Mouse (Mus musculus): ENCODE data around the gene Cort. TPM values are rescaled to one million over a fixed set of nuclear protein-coding genes. Genes with fewer than 3 reads are reported as not detected.
"Not testable (repeated sequence)": the region's sequence is repeated elsewhere in the genome, so short reads cannot be mapped to it uniquely, and the experiment has no call there.

Cort gene
- polyA plus RNA-seq (2016; fragmentation: Nextera tagmentation; extraction: Ambion mirVana) = 0.23 and 0.24 TPM in 2 replicates

DNA sequence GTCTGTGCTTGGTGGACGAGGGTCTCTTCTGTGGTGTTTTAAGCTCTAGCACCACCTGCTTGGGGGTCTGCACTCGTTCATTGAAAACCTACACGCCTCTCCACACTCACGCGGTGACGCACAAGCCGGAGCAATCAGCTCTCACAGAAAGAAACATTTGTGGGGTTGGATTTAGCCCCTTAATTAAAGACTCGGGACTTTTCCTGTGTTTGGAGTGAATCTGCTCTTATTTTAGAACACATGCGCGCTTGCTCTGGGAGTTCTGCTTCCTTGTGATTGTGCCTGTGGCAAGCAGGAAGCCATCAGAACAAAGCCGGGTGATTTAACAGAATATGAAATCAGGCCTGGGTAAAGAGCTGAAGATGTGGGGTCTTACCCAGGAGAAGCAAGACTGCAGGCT, at the start of gene Cort:
TSS of gene Cort (minus strand) at position 101 of the 400 bp plus-strand sequence.
- H3K27ac ChIP-seq = no peak within 1 kb of the TSS
- 89% methylated on average over 11 of the region's 11 CpGs for WGBS

DNA sequence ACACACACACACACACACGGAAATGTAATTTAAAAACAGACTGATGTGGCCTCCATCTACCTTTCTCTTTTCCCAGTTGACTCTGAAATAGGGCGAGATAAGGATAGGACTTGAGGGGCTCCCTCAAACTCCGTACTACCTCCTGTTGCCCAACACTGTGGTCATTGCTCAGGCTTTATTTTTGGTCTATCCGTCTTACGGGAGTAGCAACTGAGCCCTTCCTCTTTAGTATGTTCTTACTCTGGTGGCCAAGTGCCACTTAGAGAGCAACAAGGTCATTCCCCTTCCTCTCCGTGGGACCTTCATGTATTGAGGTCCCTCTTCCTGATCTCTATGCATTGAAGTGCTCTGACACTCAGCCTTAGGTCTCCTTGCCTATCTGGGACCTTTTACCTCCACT, 47.1 kb upstream of the Cort start:
- Histone ChIP-seq H3K4me1 (peaks cover 7% of the 10 kb centered on the region; the same call in 1 of the 2 replicates), H3K9me3 (replicated peaks) (no peaks in the 10 kb centered on the region), H3K27me3 (ENCODE audit: low read depth, poor library complexity, severe bottlenecking) (no peaks in the 10 kb centered on the region), H3K4me3 (no peak overlapping the region), H3K36me3 (0 out of 2 replicates have a peak, but pooled peaks cover under 1% of the 10 kb centered on the region), H3K27ac (no peak overlapping the region)
- 92% methylated on average over 6 of the region's 6 CpGs for WGBS
- DNase-seq (ENCODE audit: low spot score) = no peak

More for the DNA sequence above, at the start of gene Cort:
- H3K27me3 ChIP-seq (ENCODE audit: low read depth, poor library complexity, severe bottlenecking) = no peaks in the 10 kb centered on the region
- H3K36me3 ChIP-seq = peaks cover 62% of the 10 kb centered on the region
- no peak for DNase-seq (ENCODE audit: low spot score)
- no peaks in the 10 kb centered on the region for H3K4me1 ChIP-seq
- H3K4me3 ChIP-seq = no peak within 1 kb of the TSS
- H3K9me3 ChIP-seq (replicated peaks) = no peaks in the 10 kb centered on the region

DNA sequence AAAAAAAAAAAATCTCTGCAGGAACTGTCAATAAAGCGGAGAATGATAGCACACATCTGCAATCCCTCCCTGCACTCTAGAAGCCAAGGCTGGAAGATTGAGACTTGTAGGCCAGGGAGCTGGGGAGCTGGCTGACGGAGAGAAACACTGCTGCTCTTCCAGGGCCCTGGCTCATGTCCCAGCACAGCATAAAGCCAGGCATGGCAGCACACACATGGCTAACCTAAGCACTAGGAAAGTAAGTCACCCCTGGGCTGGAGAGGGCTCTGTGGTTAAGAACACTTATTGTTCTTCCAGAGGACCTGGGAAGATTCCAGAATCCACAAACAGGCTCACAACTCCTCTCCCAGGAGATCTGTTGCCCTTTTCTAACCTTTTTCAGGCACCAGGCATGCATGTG, 46.1 kb upstream of the Cort start:
- H3K9me3 ChIP-seq (replicated peaks) = no peaks in the 10 kb centered on the region
- 91% methylated on average over 2 of the region's 2 CpGs for WGBS
- H3K36me3 ChIP-seq = no peaks in the 10 kb centered on the region
- H3K4me1 ChIP-seq = peaks cover 5% of the 10 kb centered on the region; the same call in 1 of the 2 replicates
- no peak for DNase-seq (ENCODE audit: low spot score)
- H3K27ac ChIP-seq = 0 out of 2 replicates have a peak overlapping the region, but pooled peaks have one; percentile 46
- no peak overlapping the region for H3K4me3 ChIP-seq
- no peaks in the 10 kb centered on the region for H3K27me3 ChIP-seq (ENCODE audit: low read depth, poor library complexity, severe bottlenecking)

DNA sequence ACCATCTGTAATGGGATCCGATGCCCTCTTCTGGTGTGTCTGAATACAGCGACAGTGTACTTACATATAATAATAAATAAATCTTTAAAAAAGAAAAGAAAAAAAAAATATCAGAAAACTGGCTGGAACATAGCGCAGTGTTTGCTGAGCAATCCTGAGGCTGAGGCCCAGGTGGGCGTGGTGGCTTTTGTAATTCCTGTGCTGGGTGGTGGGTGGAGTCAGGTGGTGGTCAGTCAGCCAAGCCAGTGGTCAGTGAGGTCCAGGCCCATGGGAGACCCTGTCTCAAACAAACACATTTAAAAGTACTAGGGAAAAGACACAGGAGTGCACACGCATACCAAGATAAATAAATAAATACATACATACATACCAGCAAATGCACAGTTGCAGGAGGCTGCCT, 45.5 kb upstream of the Cort start:
- no peak for DNase-seq (ENCODE audit: low spot score)
- Histone ChIP-seq H3K9me3 (replicated peaks) (no peaks in the 10 kb centered on the region), H3K4me1 (peaks cover 8% of the 10 kb centered on the region; the same call in 1 of the 2 replicates), H3K27ac (no peak overlapping the region), H3K36me3 (no peaks in the 10 kb centered on the region), H3K4me3 (no peak overlapping the region), H3K27me3 (ENCODE audit: low read depth, poor library complexity, severe bottlenecking) (no peaks in the 10 kb centered on the region)
- 95% methylated on average over 5 of the region's 5 CpGs for WGBS

DNA sequence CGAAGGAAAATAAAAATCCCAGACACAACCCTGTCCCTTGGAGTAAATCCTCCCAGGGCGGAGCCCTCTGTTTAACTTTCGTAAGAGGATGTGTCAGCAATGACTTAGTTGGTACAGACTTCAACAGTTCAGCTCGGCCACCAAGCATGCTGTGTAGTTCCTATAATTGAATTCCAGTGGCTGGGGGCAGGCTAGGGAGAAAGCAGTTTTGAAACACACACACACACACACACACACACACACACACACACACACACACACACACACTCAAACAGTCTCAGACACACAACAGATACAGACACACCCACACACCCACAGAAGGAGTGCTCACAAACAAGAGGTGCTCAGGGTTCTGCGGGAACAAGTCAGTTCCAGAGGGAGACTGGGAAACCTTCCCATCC, 45.0 kb upstream of the Cort start:
- H3K27ac ChIP-seq = no peak overlapping the region
- H3K36me3 ChIP-seq = no peaks in the 10 kb centered on the region
- H3K4me1 ChIP-seq = peaks cover 12% of the 10 kb centered on the region; the same call in 1 of the 2 replicates
- H3K4me3 ChIP-seq = no peak overlapping the region
- H3K9me3 ChIP-seq (replicated peaks) = no peaks in the 10 kb centered on the region
- no peaks in the 10 kb centered on the region for H3K27me3 ChIP-seq (ENCODE audit: low read depth, poor library complexity, severe bottlenecking)
- no peak for DNase-seq (ENCODE audit: low spot score)
- 82% methylated on average over 5 of the region's 5 CpGs for WGBS

DNA sequence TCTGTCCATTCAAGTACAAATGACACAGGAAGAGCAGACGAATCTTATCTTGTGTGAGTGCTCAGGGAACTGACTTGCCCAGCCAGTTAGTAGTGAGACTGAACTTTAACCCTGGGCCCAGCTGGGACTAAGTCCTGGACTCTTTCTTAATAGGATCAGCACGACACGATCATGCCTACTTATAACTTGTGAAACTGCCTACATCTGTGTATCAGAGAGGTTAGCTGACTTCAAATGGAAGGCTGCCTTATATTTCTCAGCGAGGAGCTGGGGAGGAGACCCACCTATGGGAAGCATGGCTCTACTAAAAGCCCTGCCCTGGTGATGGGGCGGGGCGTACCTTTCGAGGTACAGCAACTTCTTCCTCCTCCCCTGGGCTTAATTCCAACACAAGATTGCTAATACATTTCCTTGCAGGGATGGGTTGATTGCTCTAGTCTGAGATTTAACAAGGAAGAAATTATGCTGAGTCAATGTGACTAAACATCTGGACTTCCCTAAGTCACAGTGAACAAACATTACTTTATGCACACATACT, 43.9 kb upstream of the Cort start:
- DNase-seq (ENCODE audit: low spot score) = no peak
- H3K4me1 ChIP-seq = peaks cover 16% of the 10 kb centered on the region
- H3K9me3 ChIP-seq (replicated peaks) = no peaks in the 10 kb centered on the region
- no peaks in the 10 kb centered on the region for H3K27me3 ChIP-seq (ENCODE audit: low read depth, poor library complexity, severe bottlenecking)
- WGBS = 79% methylated on average over 7 of the region's 7 CpGs
- H3K4me3 ChIP-seq = no peak overlapping the region
- no peaks in the 10 kb centered on the region for H3K36me3 ChIP-seq
- no peak overlapping the region for H3K27ac ChIP-seq

DNA sequence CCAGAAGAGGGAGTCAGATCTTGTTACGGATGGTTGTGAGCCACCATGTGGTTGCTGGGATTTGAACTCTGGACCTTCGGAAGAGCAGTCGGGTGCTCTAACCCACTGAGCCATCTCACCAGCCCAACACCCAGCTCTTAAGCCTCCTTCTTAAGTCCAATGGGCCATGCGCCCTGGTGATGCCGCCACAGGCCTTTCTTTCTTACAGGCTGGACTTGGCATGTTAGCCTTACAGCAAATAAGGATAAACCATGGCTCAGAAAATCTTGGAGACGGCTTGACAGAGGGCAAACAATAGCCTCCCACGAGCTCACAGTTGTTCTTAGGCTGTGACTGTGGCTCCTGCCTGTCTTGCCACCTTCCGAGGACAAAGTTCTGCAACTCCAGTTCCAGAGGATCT, 43.4 kb upstream of the Cort start:
- 91% methylated on average over 8 of the region's 8 CpGs for WGBS
- H3K9me3 ChIP-seq (replicated peaks); H3K27me3 ChIP-seq (ENCODE audit: low read depth, poor library complexity, severe bottlenecking); DNase-seq (ENCODE audit: low spot score); H3K27ac ChIP-seq; H3K36me3 ChIP-seq; H3K4me3 ChIP-seq: not testable (repeated sequence)
- peaks cover 21% of the 10 kb centered on the region for H3K4me1 ChIP-seq

DNA sequence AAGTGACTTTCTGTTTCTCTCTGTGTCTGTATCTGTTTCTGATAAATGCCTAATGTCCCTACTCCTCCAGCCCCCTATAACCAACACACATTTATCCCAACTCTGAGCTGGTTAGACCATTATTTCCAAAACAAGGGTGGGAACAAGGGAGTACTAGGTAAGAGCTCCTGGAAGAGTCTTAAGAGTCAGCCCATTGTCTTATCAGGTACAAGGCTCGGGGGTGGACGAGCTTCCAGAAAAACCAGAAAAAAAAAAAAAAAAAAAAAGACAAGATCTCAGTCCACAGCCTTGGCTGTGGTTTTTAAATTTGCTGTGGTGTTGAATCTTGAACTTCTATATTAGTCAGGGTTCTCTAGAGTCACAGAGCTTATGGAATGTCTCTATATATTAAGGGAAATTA, 41.5 kb upstream of the Cort start:
- no peak for DNase-seq (ENCODE audit: low spot score)

DNA sequence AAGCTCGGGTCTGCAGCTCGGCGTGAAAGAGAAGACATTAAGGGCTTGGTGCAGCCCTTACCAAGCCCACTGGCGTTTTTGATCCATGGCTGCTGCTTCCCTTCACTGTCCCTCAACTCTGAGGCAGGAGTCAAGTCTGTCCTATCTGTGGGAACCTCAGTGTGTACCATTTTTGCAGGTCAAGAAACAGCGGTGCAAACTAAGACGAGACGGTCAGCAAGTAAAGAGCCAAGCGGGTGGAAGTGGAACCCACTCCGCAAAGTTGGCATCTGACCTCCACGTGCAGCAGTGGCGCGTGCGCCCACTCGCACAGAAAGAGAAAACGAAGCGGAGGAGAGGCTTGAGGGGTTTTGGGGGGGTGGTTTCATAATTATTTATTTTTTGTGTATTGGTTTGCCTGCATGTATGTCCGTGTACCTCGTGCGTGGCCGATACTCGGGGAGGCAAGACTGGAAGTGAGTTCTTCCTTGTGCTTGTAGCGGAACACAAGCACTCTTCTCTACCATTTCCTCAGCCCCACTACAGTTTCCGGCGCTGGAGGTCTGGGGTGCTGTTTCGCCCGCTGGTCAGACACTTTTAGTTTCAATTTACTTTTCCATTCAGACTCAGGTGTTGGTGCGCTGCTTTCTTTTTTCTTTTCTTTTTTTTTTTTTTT, 40.5 kb upstream of the Cort start:
- peaks cover 28% of the 10 kb centered on the region for H3K4me1 ChIP-seq
- 2% methylated on average over 27 of the region's 27 CpGs for WGBS
- no peak for DNase-seq (ENCODE audit: low spot score)

More for the DNA sequence above, 41.5 kb upstream of the Cort start:
- H3K27me3 ChIP-seq (ENCODE audit: low read depth, poor library complexity, severe bottlenecking) = no peaks in the 10 kb centered on the region
- H3K9me3 ChIP-seq (replicated peaks) = no peaks in the 10 kb centered on the region
- H3K27ac ChIP-seq = no peak overlapping the region
- peaks cover 23% of the 10 kb centered on the region for H3K36me3 ChIP-seq
- peaks cover 28% of the 10 kb centered on the region for H3K4me1 ChIP-seq
- WGBS = 90% methylated on average over 2 of the region's 2 CpGs
- no peak overlapping the region for H3K4me3 ChIP-seq

DNA sequence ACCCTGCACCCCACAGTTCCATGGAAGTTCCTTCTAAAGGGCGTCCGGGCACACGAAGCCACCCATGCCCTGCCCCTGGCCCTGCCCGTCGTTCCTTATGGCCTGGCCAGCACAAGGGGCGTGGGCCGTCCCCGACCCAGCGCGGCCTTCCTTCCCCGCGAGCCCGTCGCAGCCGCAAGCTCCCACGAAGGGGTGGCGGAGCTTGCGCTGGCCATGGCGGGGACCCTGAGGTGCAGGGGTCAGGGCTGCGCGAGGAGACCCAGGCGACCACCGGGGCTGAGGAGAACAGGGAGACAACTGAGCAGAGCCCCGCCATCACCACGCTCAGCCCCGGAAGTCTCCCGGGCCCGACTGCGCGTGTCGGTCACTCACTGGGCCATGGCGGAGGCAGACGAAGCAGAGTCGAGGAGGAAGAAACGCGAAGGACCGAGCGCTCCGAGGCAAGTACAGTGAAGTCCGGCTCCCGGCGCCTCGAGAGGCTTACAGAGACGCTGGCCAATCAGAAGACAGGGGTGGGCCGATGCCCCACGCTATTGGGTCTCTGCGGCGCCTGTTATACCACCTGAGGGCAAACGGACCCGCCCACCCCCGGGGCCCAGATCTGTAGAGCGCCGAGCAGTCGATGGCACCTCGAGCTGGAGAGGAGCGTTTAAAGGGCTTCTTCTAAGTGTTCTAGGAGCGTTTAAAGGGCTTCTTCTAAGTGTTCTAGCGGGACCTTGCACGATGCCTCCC, 39.8 kb upstream of the Cort start, which contains the start of gene Pgd:
TSS of gene Pgd (minus strand) at position 557 of the 732 bp plus-strand sequence.
- DNase-seq (ENCODE audit: low spot score) = peak; percentile 98
- no peaks in the 10 kb centered on the region for H3K9me3 ChIP-seq (replicated peaks)
- H3K4me3 ChIP-seq = peak within 1 kb of the TSS; percentile 99
- H3K4me1 ChIP-seq = peaks cover 28% of the 10 kb centered on the region
- H3K27ac ChIP-seq = peak within 1 kb of the TSS; percentile 92
- H3K36me3 ChIP-seq = peaks cover 39% of the 10 kb centered on the region
- WGBS = under 1% methylated on average over 59 of the region's 59 CpGs
- no peaks in the 10 kb centered on the region for H3K27me3 ChIP-seq (ENCODE audit: low read depth, poor library complexity, severe bottlenecking)

More for the DNA sequence above, 40.5 kb upstream of the Cort start:
- Histone ChIP-seq H3K9me3 (replicated peaks) (no peaks in the 10 kb centered on the region), H3K36me3 (peaks cover 32% of the 10 kb centered on the region), H3K27me3 (ENCODE audit: low read depth, poor library complexity, severe bottlenecking) (no peaks in the 10 kb centered on the region), H3K4me3 (peak overlapping the region; percentile 99), H3K27ac (peak overlapping the region; percentile 92)

DNA sequence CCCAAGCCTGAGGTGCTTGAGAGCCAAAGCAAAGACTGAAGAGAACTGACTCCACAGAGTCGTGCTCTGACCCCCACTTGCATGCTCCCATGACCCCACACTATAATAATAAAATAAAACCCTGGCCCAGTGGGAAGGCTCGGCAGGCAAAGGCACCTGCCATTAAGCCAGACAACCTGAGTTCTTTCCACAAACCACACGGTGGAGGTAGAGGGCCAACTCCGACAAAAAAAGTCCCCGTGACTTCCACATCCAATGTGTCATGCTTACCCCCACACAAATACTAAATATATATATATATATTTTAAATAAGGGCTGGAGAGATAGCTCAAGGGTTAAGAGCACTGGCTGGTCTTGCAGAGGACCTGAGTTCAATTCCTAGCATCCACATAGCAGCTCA, 37.6 kb upstream of the Cort start:
- 76% methylated on average over 5 of the region's 5 CpGs for WGBS
- DNase-seq (ENCODE audit: low spot score) = no peak

DNA sequence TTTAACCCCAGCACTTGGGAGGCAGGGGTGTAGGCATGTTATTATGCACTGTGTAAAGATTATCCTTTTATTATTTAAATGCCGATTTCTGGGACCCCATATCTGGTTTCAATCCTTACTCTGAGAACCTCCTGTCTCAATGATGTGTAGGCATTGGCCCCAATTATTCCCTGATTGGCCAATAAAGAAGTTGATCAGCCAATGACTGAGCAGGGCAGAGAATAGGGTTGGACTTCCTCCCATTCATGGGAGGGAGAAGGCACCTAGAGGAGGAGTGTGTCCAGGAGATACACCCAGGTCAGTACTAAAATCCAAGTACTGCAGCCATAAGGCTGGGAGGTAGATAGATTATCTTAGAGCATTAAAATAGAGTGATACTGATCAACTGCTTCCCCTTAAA, 36.6 kb upstream of the Cort start:
- Histone ChIP-seq H3K9me3 (replicated peaks) (no peaks in the 10 kb centered on the region), H3K36me3 (peaks cover 71% of the 10 kb centered on the region), H3K27ac (no peak overlapping the region), H3K4me1 (peaks cover 25% of the 10 kb centered on the region), H3K27me3 (ENCODE audit: low read depth, poor library complexity, severe bottlenecking) (no peaks in the 10 kb centered on the region), H3K4me3 (no peak overlapping the region)
- no peak for DNase-seq (ENCODE audit: low spot score)
- 69% methylated on average over 1 of the region's 1 CpGs for WGBS

More for the DNA sequence above, 37.6 kb upstream of the Cort start:
- Histone ChIP-seq H3K4me3 (no peak overlapping the region), H3K27me3 (ENCODE audit: low read depth, poor library complexity, severe bottlenecking) (no peaks in the 10 kb centered on the region), H3K27ac (no peak overlapping the region), H3K36me3 (peaks cover 61% of the 10 kb centered on the region), H3K9me3 (replicated peaks) (no peaks in the 10 kb centered on the region), H3K4me1 (peaks cover 25% of the 10 kb centered on the region)

DNA sequence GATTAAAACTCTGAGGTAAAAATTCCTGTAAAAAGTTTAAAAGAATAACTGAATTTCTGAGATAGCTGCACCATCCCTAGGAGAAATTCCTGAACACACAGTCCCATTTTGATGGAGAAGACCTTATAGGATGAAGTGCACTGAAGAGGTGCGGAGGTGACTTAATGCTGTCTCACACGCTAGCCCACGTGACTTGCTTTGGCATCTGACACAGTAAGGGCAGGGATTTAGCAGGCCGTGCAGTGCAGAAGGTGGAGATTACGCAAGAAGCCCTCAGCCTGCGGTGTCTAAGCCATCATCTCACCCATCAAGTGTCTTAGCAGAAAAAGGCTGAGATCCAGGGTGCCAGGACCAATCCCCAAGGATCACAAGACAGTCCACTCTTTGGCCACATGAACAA, 34.6 kb upstream of the Cort start:
- no peaks in the 10 kb centered on the region for H3K27me3 ChIP-seq (ENCODE audit: low read depth, poor library complexity, severe bottlenecking)
- peaks cover 16% of the 10 kb centered on the region for H3K4me1 ChIP-seq
- no peak overlapping the region for H3K4me3 ChIP-seq
- no peaks in the 10 kb centered on the region for H3K9me3 ChIP-seq (replicated peaks)
- peaks cover 91% of the 10 kb centered on the region for H3K36me3 ChIP-seq
- no peak overlapping the region for H3K27ac ChIP-seq
- no peak for DNase-seq (ENCODE audit: low spot score)
- 97% methylated on average over 6 of the region's 6 CpGs for WGBS
